Mouse (Mus musculus): ENCODE measurements at regions not wholly inside any gene's neighbourhood (a gene's known extent, or its start where the extent isn't known, plus 50 kb on each side); places are given as distances from the start of the nearest gene placed in this dataset.

DNA sequence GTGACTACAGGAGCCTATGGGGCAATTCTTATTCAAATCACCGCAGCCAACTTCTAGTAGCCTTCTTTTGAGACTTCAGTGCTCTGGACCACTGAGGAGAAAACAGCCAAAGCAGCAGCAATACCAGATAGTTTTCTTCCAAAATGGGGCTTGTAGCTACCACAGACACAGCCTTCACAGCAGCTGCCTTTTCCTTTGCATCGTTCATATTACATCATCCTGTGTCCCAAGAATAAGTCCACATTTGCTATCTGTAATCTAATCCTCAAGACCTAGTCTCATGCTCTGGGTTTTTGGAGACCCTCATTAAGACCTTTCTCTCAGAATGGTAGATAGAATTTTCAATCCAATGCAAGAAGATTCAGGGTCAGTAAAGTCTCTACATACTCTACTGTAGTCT lies 258.2 kb upstream of the Rbms1 start:
- no peak for DNase-seq

- DNase-seq = no peak
Measured at GRCm38 (mm10) chr2:61213951-61214350, 251.0 kb upstream of the Rbms1 start.

GRCm38 (mm10) chr2:61201387-61201786 lies 238.4 kb upstream of the Rbms1 start:
- DNase-seq = no peak

DNA sequence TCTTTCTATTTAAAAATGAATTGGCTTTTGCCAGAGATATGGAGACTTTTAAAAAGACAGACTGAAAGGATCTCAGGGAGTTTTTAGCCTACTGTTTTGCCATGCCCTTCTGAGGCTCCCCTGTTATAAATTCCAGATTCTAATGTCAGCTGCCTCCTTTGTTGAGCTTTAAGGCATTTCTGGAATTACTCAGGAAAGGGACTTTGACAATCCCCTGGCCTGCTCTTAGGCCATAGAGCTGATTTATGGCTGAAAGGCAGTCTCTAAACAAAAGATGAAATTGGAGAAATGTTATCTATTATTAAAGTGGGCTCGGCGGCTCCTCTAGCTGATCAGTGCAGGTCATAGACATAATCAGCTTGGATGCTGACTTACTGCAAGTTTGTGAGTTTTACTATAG lies 231.0 kb upstream of the Rbms1 start:
- no peak for DNase-seq

DNA sequence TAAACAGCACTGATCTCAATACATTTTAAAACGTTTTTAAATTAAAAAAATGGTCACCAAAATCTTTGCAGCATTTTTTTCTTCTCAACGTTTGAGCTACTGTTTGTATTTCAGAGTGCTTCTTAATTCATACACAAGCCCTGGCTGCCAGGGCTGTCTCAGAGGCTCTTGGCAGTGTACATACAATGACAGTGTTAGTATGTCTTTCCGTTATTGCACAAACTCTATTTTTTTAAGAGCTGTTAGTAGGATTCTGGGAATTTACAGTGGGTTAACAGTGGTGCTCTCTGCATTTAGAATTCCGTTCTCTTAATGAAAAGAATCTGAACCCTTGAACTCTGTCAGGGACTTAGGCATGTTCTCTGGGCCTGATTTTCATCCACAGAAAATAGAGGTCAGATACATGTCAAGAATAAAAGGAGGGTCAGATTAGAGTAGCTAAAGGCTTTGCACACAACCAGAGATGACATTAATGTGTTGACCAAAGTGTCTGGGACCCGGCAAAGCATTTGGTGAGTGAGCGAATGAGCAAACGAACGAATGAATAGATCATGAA lies 219.5 kb upstream of the Rbms1 start:
- no peak for DNase-seq

DNA sequence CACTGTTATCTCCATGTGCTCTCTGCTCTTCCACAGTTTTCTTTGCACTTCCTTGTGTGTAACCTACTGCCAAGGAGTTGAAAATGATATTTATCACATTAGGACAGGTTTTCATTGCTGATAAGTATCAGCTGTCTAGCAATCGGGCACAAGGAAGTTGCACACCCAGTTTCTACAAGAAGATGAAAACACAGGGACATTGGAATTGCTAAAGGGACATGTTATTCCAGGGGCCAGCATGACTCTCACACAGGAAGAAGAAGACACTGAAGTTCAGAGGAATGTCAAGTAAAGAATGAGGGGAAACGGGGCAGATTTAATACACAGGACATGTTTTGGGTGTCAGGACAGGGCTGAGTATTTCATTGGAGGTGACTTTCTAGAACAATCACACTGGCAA lies 214.8 kb upstream of the Rbms1 start:
- peak in 1 of 2 experiments; percentile 24 for DNase-seq

- peak; percentile 4 to 33 for DNase-seq
Measured at GRCm38 (mm10) chr2:61176807-61177206, 213.8 kb upstream of the Rbms1 start.

- DNase-seq = no peak
Measured at GRCm38 (mm10) chr2:61173581-61173980, 210.6 kb upstream of the Rbms1 start.

GRCm38 (mm10) chr2:61161336-61161735 lies 198.3 kb upstream of the Rbms1 start:
- no peak for DNase-seq

DNA sequence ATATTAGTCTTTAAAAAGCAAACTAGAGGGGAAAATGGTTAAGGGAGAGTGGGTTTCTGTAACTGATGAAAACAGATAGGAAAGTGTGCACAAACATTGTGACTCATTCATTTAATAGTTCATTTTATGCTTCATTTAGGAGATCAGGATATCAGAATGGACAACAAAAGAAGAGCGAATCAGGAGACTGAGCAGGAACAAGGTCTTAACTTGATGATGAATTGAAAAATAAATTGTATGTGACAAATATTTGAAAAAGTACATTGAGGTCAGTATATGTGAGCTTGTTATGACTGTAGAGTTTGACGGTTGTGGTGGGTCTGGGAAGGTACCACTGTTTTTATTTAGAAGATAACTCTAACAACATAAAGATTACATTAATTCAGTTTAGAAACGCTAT lies 196.8 kb upstream of the Rbms1 start:
- no peak for DNase-seq

DNA sequence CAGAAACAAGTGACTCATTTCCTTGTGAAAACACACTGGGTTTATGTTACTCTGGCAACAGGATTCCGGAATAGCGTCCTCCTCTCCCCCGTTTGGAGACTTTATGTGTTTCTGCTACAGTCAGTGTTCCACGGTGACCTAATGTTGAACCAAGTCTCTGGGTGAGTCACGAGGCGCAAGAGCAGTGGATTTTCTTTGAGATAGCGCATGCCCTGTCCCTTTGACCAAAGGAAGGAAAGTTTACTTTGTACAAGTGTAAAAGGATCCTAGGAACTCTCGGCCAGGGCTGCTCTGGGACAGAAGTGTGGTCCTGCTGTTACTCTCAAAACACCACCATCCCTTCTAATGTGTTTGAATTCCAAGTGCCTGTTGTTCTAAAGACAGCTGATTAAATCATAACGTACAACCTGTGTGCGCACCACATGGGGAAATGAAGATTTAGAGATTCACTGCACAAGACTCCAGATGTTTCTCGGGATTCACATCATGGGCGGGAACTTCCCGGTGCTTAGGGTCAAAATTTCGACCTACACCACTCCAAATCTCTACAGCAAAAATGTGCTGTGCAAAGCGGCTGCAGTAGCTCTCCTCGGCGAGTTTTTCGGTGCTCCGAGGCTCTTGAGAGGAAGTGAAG lies 176.1 kb upstream of the Rbms1 start:
- peak; percentile 70 to 80 for DNase-seq

DNA sequence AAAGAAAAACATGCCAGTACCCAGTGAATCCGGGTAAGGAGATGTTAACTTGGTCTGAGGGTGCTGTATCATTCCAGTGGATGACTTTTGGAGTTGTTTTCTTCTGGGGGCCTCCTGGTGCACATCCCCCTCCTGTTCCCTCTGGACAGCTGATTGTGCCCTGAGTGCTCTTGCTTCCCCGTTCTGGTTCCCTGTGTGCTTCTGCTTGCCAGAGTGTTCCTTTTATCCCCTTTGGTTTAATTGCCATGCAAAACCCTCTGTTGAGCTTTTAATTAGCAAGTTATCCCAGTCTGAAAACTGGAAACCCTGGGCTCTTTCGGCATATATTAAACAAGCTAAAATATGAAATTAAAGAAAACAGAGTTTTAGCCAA lies 175.6 kb upstream of the Rbms1 start:
- no peak for DNase-seq

DNA sequence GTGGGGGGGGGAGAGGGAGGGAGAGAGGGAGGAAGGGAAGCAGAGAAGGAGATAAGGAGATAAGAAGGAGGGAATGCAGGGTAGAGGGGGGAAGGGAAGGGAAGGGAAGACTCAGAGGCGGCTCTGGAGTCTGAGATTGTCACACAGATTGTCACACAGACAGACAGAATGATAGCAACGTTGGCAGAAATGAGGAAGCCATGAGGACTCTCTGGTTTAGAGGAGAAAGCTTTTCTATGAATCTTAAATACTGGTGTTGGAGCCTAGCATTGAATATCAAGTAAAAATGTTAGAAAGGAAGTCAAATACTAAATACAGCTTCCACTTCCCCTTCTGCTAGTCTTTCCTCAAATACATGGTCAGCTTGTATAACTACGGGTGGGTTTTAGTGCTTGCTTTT lies 174.4 kb upstream of the Rbms1 start:
- no peak for DNase-seq

GRCm38 (mm10) chr2:61136926-61137325 lies 173.9 kb upstream of the Rbms1 start:
- peak; percentile 37 to 59 for DNase-seq

DNA sequence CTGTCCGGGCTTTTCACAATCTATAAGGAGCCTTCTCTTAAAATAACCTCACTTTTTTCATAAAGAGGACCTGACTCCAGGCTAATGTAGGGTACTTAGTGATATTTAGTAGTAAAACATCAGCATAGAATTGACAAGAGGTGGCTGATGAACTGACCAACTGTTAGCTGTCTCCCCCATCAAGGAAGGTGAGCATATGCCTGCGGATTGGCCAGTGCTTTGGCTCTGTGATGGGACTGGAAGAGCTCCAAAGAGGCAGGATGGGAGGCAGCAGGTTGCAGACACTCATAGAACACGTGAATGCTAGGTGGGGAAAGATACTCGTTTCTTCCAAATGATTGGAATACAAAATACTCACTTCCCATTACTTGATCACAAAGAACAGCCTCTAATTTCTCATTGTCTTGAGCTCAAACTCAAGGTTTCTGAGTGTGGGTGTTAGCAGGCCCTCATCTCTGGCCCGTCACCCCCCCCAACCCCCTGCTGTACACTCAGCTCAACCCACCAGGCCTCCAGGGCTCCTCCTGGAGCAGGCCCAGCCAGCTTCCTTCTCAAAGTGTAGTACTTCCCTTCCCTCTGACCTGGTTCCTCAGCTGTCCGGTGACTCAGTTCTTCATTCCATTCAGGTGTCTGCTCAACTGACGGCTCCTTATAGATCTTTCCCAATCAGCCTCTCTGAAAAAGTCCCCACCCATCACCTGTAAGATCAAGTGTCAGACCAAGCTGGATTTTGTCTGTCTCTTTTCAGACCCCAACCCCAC lies 160.2 kb upstream of the Rbms1 start:
- no peak for DNase-seq

DNA sequence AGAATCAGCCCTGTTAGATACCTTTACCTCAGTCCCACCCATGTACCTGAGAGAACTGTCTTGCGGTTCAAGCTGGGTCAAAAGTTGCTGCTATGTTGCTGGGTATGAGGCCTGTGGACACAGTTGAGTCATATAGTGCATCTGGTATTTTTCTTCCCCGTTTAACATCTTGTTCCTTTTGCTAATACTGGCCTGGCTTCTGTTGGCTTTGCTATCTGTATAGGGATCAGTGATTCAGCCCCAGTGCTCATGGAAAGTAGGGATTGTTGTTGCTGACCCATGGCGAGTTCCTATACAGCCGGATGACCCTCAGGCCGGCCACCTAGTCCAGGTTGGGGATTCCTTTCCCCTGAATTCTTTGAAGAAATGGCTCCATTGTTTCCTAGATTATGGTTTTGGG lies 158.3 kb upstream of the Rbms1 start:
- DNase-seq = no peak

- DNase-seq = peak; percentile 26 to 41
Measured at GRCm38 (mm10) chr2:61114620-61115019, 151.6 kb upstream of the Rbms1 start.

DNA sequence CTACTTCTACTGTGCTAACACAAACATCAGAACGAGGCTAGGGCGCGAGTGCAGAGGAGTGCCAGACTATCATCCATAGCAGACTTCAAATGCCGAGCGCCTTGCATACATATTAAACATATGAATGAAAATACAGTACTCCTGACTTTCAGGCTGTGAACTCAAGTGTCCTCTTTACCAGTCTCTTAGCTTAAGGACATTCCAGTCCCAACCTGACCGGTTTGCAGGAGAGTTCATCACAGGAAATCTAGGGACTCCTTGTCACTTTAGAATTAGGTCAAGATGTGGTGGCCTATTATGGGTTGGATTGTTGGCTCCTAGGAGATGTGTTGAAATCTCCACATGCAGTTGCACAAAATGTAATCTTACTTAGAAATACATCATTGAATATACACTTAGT lies 150.9 kb upstream of the Rbms1 start:
- peak; percentile 58 to 81 for DNase-seq

- DNase-seq = peak; percentile 56 to 66
Measured at GRCm38 (mm10) chr2:61110591-61110990, 147.6 kb upstream of the Rbms1 start.

DNA sequence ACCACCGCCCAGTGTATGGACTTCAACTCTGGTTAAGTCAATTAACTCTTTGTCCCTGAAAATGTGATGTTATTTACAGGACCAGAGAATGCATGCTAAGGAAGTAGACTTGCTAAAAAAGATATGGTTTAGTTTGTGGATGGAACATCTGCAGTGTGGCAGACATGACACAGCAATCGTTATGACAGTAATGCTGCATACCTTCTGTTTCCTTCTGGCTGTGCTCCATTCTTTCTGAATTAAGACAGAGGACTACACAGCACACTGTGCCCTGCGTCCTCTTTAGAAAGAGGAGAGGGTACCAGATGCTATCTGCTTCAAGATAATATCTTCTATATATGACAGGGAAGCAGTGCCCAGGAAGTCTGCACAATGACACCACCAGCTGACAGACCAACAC lies 146.6 kb upstream of the Rbms1 start:
- no peak for DNase-seq

- peak in 1 of 2 experiments; percentile 13 for DNase-seq
Measured at GRCm38 (mm10) chr2:61105169-61105568, 142.2 kb upstream of the Rbms1 start.

GRCm38 (mm10) chr2:61100854-61101253 lies 137.9 kb upstream of the Rbms1 start:
- peak; percentile 26 to 58 for DNase-seq

DNA sequence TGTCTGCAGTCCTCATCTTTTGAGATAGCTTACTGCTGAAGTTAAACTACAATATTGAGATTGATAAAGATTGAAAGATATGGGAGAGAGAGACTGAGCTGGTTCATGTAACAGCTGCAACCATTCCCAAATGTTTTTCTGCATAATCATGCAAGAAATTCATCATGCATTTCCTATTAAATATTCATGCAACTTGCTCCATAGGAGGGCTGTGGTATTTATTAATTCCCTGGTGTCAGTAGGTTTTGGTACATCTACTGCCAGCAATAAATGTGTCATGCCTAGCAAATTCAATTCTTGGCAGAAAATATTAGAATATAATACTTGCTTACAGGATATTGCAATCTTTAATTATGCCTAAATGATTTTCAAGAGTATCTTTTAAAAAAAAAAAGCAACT lies 125.5 kb upstream of the Rbms1 start:
- no peak for DNase-seq

DNA sequence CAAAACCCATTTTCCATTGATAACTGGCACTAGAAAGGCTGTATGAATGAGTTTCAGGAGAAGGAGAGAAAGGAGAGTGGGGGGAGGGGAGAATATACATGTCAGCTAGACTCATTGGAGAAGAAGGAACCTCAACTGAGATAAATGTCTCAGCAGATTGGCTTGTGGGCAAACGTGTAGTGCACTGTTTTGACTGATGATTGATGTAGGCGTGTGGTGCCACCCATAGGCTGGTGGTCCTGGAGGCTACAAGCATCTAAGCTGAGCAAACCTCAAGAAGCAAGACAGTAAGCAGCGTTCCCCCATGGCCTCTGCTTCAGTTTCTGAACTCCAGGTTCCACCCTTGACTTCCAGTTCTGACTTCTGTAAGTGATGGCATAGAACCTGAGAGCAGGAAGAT lies 121.8 kb upstream of the Rbms1 start:
- no peak for DNase-seq

All from lung, adult 18-20 months (tissue).